Mouse (Mus musculus) hindbrain, embryonic 15.5 days (tissue): Measurements from ENCODE around the gene Lap3. TPM values are rescaled to one million over a fixed set of nuclear protein-coding genes. Genes with fewer than 3 reads are reported as not detected.
A peak's percentile ranks its signal among the peaks of the same experiment; 100 is the strongest.

Experiments used
- ATAC-seq: fragments of 200-750 bp; cut with Nextera tagmentation; 2 replicates; pipeline ENCODE4 v1.8.0; 2017; ENCODE audit warnings: low read depth, moderate number of reproducible peaks, moderate TSS enrichment; ENCODE audit not compliant: low FRiP score
- H3K27ac ChIP-seq: fragments of 300-500 bp; sonication (generic); replicated peaks from 2 replicates; pipeline ENCODE4 v1.5.1; 2015; ENCODE audit warnings: mild to moderate bottlenecking, inconsistent platforms
- H3K27me3 ChIP-seq: fragments of 300-500 bp; sonication (generic); 2 replicates; pipeline ENCODE4 v1.6.1; 2015; ENCODE audit warnings: control low read depth, inconsistent platforms
- H3K36me3 ChIP-seq: fragments of 300-500 bp; sonication (generic); 2 replicates; pipeline ENCODE4 v1.6.1; 2015; ENCODE audit warnings: control low read depth, inconsistent platforms
- H3K4me1 ChIP-seq: fragments of 300-500 bp; sonication (generic); replicated peaks from 2 replicates; pipeline ENCODE4 v1.6.1; 2015; ENCODE audit warnings: control low read depth, inconsistent platforms
- H3K4me2 ChIP-seq: fragments of 300-500 bp; sonication (generic); 2 replicates; pipeline ENCODE4 v1.6.1; 2015; ENCODE audit warnings: moderate library complexity, mild to moderate bottlenecking, inconsistent platforms
- H3K4me3 ChIP-seq: fragments of 300-500 bp; sonication (generic); 2 replicates; pipeline ENCODE4 v1.5.1; 2015; ENCODE audit warnings: mild to moderate bottlenecking, inconsistent platforms
- H3K9ac ChIP-seq: fragments of 300-500 bp; sonication (generic); 2 replicates; pipeline ENCODE4 v1.6.1; 2015; ENCODE audit warnings: inconsistent platforms
- H3K9me3 ChIP-seq: fragments of 300-500 bp; sonication (generic); 2 replicates; pipeline ENCODE4 v1.6.1; 2016; ENCODE audit warnings: control low read depth, inconsistent platforms
- WGBS: fragments of 180-500 bp; shearing (Covaris S2); methylation state at CpG from one replicate; pipeline ENCODE4 v1.1.7; 2015; 5-methylcytosine and 5-hydroxymethylcytosine counted together
- polyA plus RNA-seq: library from polyadenylated mRNA; unstranded; fragments of >200 nt; fragmentation: Nextera tagmentation; extraction: Ambion mirVana; gene quantifications from 2 replicates; pipeline ENCODE4 v1.2.1, GENCODE M21; 2015

The Lap3 gene
- polyA plus RNA-seq, result 35.0 and 35.4 TPM in 2 replicates

- H3K4me1 ChIP-seq, result peaks cover 16% of the 10 kb centered on the region
- peak within 1 kb of the TSS; percentile 72 for H3K27ac ChIP-seq
- H3K36me3 ChIP-seq, result peaks cover 3% of the 10 kb centered on the region; the same call in 1 of the 2 replicates
- H3K27me3 ChIP-seq, result no peaks in the 10 kb centered on the region
- H3K4me3 ChIP-seq, result peak within 1 kb of the TSS; percentile 80
- peak within 1 kb of the TSS; percentile 90 for H3K4me2 ChIP-seq
- H3K9ac ChIP-seq, result peak within 1 kb of the TSS; percentile 71
- under 1% methylated on average over 78 of the region's 78 CpGs for WGBS
- H3K9me3 ChIP-seq, result no peaks in the 10 kb centered on the region
- ATAC-seq, result peak; percentile 96
These were observed at the start of gene Lap3 for GRCm38 (mm10) chr5:45493191-45494092. Gene Lap3 (plus strand): TSS chr5:45493374.

- Histone ChIP-seq H3K9me3 (no peaks in the 10 kb centered on the region), H3K36me3 (peaks cover 16% of the 10 kb centered on the region; the same call in 1 of the 2 replicates), H3K4me2 (no peak overlapping the region), H3K4me1 (peaks cover 14% of the 10 kb centered on the region), H3K9ac (no peak overlapping the region), H3K27ac (no peak overlapping the region), H3K4me3 (no peak overlapping the region), H3K27me3 (0 out of 2 replicates have a peak, but pooled peaks cover 3% of the 10 kb centered on the region)
- 84% methylated on average over 8 of the region's 8 CpGs for WGBS
- no peak for ATAC-seq
These were observed 48.9 kb upstream of the Lap3 start for GRCm38 (mm10) chr5:45444130-45444832.

- Histone ChIP-seq H3K36me3 (0 out of 2 replicates have a peak, but pooled peaks cover 8% of the 10 kb centered on the region), H3K9me3 (no peaks in the 10 kb centered on the region), H3K9ac (peak overlapping the region; percentile 79; the same call in 1 of the 2 replicates), H3K4me1 (peaks cover 21% of the 10 kb centered on the region), H3K4me2 (peak overlapping the region; percentile 96), H3K27ac (no peak overlapping the region), H3K27me3 (0 out of 2 replicates have a peak, but pooled peaks cover 3% of the 10 kb centered on the region), H3K4me3 (peak overlapping the region; percentile 75; the same call in 1 of the 2 replicates)
- WGBS, result 17% methylated on average over 5 of the region's 5 CpGs
- no peak for ATAC-seq
These were observed 44.5 kb upstream of the Lap3 start for GRCm38 (mm10) chr5:45448676-45449075.

GRCm38 (mm10) chr5:45449206-45449605 is 44.0 kb upstream of the Lap3 start:
- 4% methylated on average over 8 of the region's 8 CpGs for WGBS
- H3K27ac ChIP-seq, result no peak overlapping the region
- peak overlapping the region; percentile 96 for H3K4me2 ChIP-seq
- H3K4me3 ChIP-seq, result peak overlapping the region; percentile 75
- peaks cover 21% of the 10 kb centered on the region for H3K4me1 ChIP-seq
- peak overlapping the region; percentile 79 for H3K9ac ChIP-seq
- H3K9me3 ChIP-seq, result no peaks in the 10 kb centered on the region
- 0 out of 2 replicates have a peak, but pooled peaks cover 3% of the 10 kb centered on the region for H3K27me3 ChIP-seq
- 0 out of 2 replicates have a peak, but pooled peaks cover 3% of the 10 kb centered on the region for H3K36me3 ChIP-seq
- ATAC-seq, result no peak

- Histone ChIP-seq H3K4me2 (peak within 1 kb of the TSS; percentile 96), H3K27ac (peak within 1 kb of the TSS; percentile 81), H3K27me3 (0 out of 2 replicates have a peak, but pooled peaks cover 3% of the 10 kb centered on the region), H3K4me1 (peaks cover 21% of the 10 kb centered on the region), H3K36me3 (no peaks in the 10 kb centered on the region), H3K9ac (peak within 1 kb of the TSS; percentile 79), H3K9me3 (no peaks in the 10 kb centered on the region), H3K4me3 (peak within 1 kb of the TSS; percentile 75)
- WGBS, result under 1% methylated on average over 70 of the region's 70 CpGs
- peak; percentile 100 for ATAC-seq
These were observed 43.1 kb upstream of the Lap3 start, which contains the start of gene Qdpr for GRCm38 (mm10) chr5:45449831-45450716. Gene Qdpr (minus strand): TSS chr5:45450236.

- WGBS, result 72% methylated on average over 6 of the region's 6 CpGs
These were observed 39.7 kb upstream of the Lap3 start, which contains the start of gene Clrn2 for GRCm38 (mm10) chr5:45453451-45453850. Gene Clrn2 (plus strand): TSS chr5:45453751.

GRCm38 (mm10) chr5:45454456-45454855 is 38.7 kb upstream of the Lap3 start:
- Histone ChIP-seq H3K9me3 (no peaks in the 10 kb centered on the region), H3K9ac (no peak overlapping the region), H3K4me3 (no peak overlapping the region), H3K4me2 (no peak overlapping the region), H3K4me1 (peaks cover 6% of the 10 kb centered on the region), H3K27me3 (no peaks in the 10 kb centered on the region), H3K36me3 (no peaks in the 10 kb centered on the region), H3K27ac (no peak overlapping the region)
- ATAC-seq, result no peak
- WGBS, result 50% methylated on average over 9 of the region's 9 CpGs

More at GRCm38 (mm10) chr5:45453451-45453850, 39.7 kb upstream of the Lap3 start, which contains the start of gene Clrn2:
- Histone ChIP-seq H3K4me2 (no peak within 1 kb of the TSS), H3K4me3 (no peak within 1 kb of the TSS), H3K36me3 (no peaks in the 10 kb centered on the region), H3K4me1 (peaks cover 15% of the 10 kb centered on the region), H3K9ac (no peak within 1 kb of the TSS), H3K9me3 (no peaks in the 10 kb centered on the region), H3K27me3 (no peaks in the 10 kb centered on the region), H3K27ac (no peak within 1 kb of the TSS)
- no peak for ATAC-seq

GRCm38 (mm10) chr5:45472880-45473450 is 20.2 kb upstream of the Lap3 start:
- H3K4me1 ChIP-seq, result no peaks in the 10 kb centered on the region
- H3K4me3 ChIP-seq, result no peak overlapping the region
- ATAC-seq, result no peak
- H3K4me2 ChIP-seq, result no peak overlapping the region
- 0 out of 2 replicates have a peak, but pooled peaks cover 2% of the 10 kb centered on the region for H3K27me3 ChIP-seq
- H3K27ac ChIP-seq, result no peak overlapping the region
- H3K9ac ChIP-seq, result no peak overlapping the region
- WGBS, result 57% methylated on average over 7 of the region's 7 CpGs
- no peaks in the 10 kb centered on the region for H3K9me3 ChIP-seq
- H3K36me3 ChIP-seq, result no peaks in the 10 kb centered on the region

- 0 out of 2 replicates have a peak, but pooled peaks cover 2% of the 10 kb centered on the region for H3K27me3 ChIP-seq
- H3K36me3 ChIP-seq, result no peaks in the 10 kb centered on the region
- 88% methylated on average over 1 of the region's 1 CpGs for WGBS
- no peak overlapping the region for H3K4me2 ChIP-seq
- no peaks in the 10 kb centered on the region for H3K9me3 ChIP-seq
- no peak overlapping the region for H3K4me3 ChIP-seq
- H3K4me1 ChIP-seq, result no peaks in the 10 kb centered on the region
- ATAC-seq, result no peak
- H3K27ac ChIP-seq, result no peak overlapping the region
- no peak overlapping the region for H3K9ac ChIP-seq
These were observed 19.7 kb upstream of the Lap3 start for GRCm38 (mm10) chr5:45473521-45473920.

GRCm38 (mm10) chr5:45474215-45474614 is 19.0 kb upstream of the Lap3 start:
- no peak overlapping the region for H3K4me2 ChIP-seq
- no peak for ATAC-seq
- H3K9me3 ChIP-seq, result no peaks in the 10 kb centered on the region
- 0 out of 2 replicates have a peak, but pooled peaks cover 2% of the 10 kb centered on the region for H3K27me3 ChIP-seq
- no peaks in the 10 kb centered on the region for H3K4me1 ChIP-seq
- no peaks in the 10 kb centered on the region for H3K36me3 ChIP-seq
- WGBS, result 34% methylated on average over 6 of the region's 6 CpGs
- H3K27ac ChIP-seq, result no peak overlapping the region
- H3K4me3 ChIP-seq, result no peak overlapping the region
- H3K9ac ChIP-seq, result no peak overlapping the region
